Mouse (Mus musculus) lung, adult 2 months (tissue): Measurements from ENCODE around the gene Col6a5. TPM values are rescaled to one million over a fixed set of nuclear protein-coding genes. Genes with fewer than 3 reads are reported as not detected.
A peak's percentile ranks its signal among the peaks of the same experiment; 100 is the strongest.

Source experiments
- DNase-seq: peaks from one replicate; pipeline ENCODE4 v3.0.0; 2022
- H3K4me1 ChIP-seq: fragments of 200-500 bp; 2 replicates; pipeline ENCODE4 v1.6.1; 2011; ENCODE audit warnings: low read length; ENCODE audit not compliant: control insufficient read depth, insufficient read depth
- H3K4me3 ChIP-seq: fragments of 200-500 bp; replicated peaks from 2 replicates; pipeline ENCODE3; 2011; ENCODE audit warnings: low read depth, mild to moderate bottlenecking, control low read depth, low read length; ENCODE audit errors: extremely low read depth
- CTCF ChIP-seq: fragments of 200-500 bp; IDR thresholded peaks from 2 replicates; pipeline ENCODE4 v1.5.1; 2011; ENCODE audit warnings: mild to moderate bottlenecking, low read length, control low read depth; ENCODE audit not compliant: insufficient read depth
- POLR2A ChIP-seq: fragments of 200-500 bp; IDR thresholded peaks from 2 replicates; pipeline ENCODE4 v1.6.1; 2011; ENCODE audit warnings: low read depth, mild to moderate bottlenecking, control low read depth, low read length, borderline replicate concordance; ENCODE audit errors: extremely low read depth
- WGBS: fragments of 180-500 bp; shearing (Covaris S2); methylation state at CpG from one replicate; pipeline ENCODE4 v1.1.7; 2018; 5-methylcytosine and 5-hydroxymethylcytosine counted together
- polyA plus RNA-seq: library from polyadenylated mRNA; depleted of rRNA; stranded (reverse); fragments of >200 nt; gene quantifications from 2 replicates; pipeline ENCODE4 v1.2.3, GENCODE M21; 2012

The Col6a5 gene
- polyA plus RNA-seq, 1 experiment: 1.0 TPM

- WGBS: 69% methylated on average over 6 of the region's 6 CpGs
- TF ChIP-seq CTCF (no peak), POLR2A (no peak)
- no peak overlapping the region for H3K4me3 ChIP-seq
These were observed 31.9 kb downstream of the Col6a5 start for GRCm38 (mm10) chr9:105928406-105929071.

GRCm38 (mm10) chr9:105923659-105924058 is 36.8 kb downstream of the Col6a5 start:
- Histone ChIP-seq H3K4me3 (no peak overlapping the region), H3K4me1 (no peaks in the 10 kb centered on the region)
- TF ChIP-seq POLR2A (no peak), CTCF (no peak)
- DNase-seq: no peak
- 78% methylated on average over 2 of the region's 2 CpGs for WGBS

More at GRCm38 (mm10) chr9:105928406-105929071, 31.9 kb downstream of the Col6a5 start:
- no peaks in the 10 kb centered on the region for H3K4me1 ChIP-seq
- no peak for DNase-seq

GRCm38 (mm10) chr9:105915186-105915585 is 45.3 kb downstream of the Col6a5 start:
- TF ChIP-seq CTCF (no peak), POLR2A (no peak)
- WGBS: 35% methylated on average over 4 of the region's 4 CpGs
- DNase-seq: no peak

GRCm38 (mm10) chr9:105910166-105910565 is 50.3 kb downstream of the Col6a5 start:
- no peak for DNase-seq
- Histone ChIP-seq H3K4me1 (no peaks in the 10 kb centered on the region), H3K4me3 (no peak overlapping the region)
- TF ChIP-seq CTCF: no peak
- no peak for TF ChIP-seq POLR2A
- 63% methylated on average over 2 of the region's 2 CpGs for WGBS

More at GRCm38 (mm10) chr9:105915186-105915585, 45.3 kb downstream of the Col6a5 start:
- Histone ChIP-seq H3K4me3 (no peak overlapping the region), H3K4me1 (no peaks in the 10 kb centered on the region)

- Histone ChIP-seq H3K4me3 (no peak overlapping the region), H3K4me1 (no peaks in the 10 kb centered on the region)
- 55% methylated on average over 2 of the region's 2 CpGs for WGBS
- DNase-seq: no peak
- TF ChIP-seq CTCF: no peak
- no peak for TF ChIP-seq POLR2A
These were observed 51.1 kb downstream of the Col6a5 start for GRCm38 (mm10) chr9:105909352-105909751.

- TF ChIP-seq CTCF (no peak), POLR2A (no peak)
- no peak overlapping the region for H3K4me3 ChIP-seq
- 84% methylated on average over 6 of the region's 6 CpGs for WGBS
These were observed 53.0 kb downstream of the Col6a5 start for GRCm38 (mm10) chr9:105907411-105907810.

GRCm38 (mm10) chr9:105887521-105887920 is 72.9 kb downstream of the Col6a5 start:
- no peak for TF ChIP-seq POLR2A
- TF ChIP-seq CTCF: no peak
- 10% methylated on average over 2 of the region's 2 CpGs for WGBS
- no peak for DNase-seq
- Histone ChIP-seq H3K4me1 (no peaks in the 10 kb centered on the region), H3K4me3 (no peak overlapping the region)

More at GRCm38 (mm10) chr9:105907411-105907810, 53.0 kb downstream of the Col6a5 start:
- DNase-seq: no peak
- H3K4me1 ChIP-seq: no peaks in the 10 kb centered on the region

- DNase-seq: no peak
- no peak for TF ChIP-seq CTCF
- TF ChIP-seq POLR2A: no peak
- no peaks in the 10 kb centered on the region for H3K4me1 ChIP-seq
- no peak overlapping the region for H3K4me3 ChIP-seq
- WGBS: 73% methylated on average over 17 of the region's 17 CpGs
These were observed 75.6 kb downstream of the Col6a5 start for GRCm38 (mm10) chr9:105884656-105885430.

GRCm38 (mm10) chr9:105880743-105881142 is 79.7 kb downstream of the Col6a5 start:
- WGBS: 39% methylated on average over 4 of the region's 4 CpGs
- DNase-seq: peak; percentile 9

More at GRCm38 (mm10) chr9:105880743-105881142, 79.7 kb downstream of the Col6a5 start:
- TF ChIP-seq CTCF (no peak), POLR2A (no peak)
- Histone ChIP-seq H3K4me1 (no peaks in the 10 kb centered on the region), H3K4me3 (no peak overlapping the region)
